Mouse (Mus musculus) ovary, postnatal 14 days (tissue): ENCODE measurements at regions not wholly inside any gene's neighbourhood (a gene's known extent, or its start where the extent isn't known, plus 50 kb on each side); places are given as distances from the start of the nearest gene placed in this dataset.

Source experiments
- DNase-seq: peaks from one replicate; pipeline ENCODE4 v3.0.0; 2022; ENCODE audit warnings: low spot score

- DNase-seq: no peak
Measured at GRCm38 (mm10) chr2:129952486-129952885, 59.7 kb upstream of the Tgm3 start.

- DNase-seq: no peak
Measured at GRCm38 (mm10) chr2:129955260-129955691, 56.9 kb upstream of the Tgm3 start.

GRCm38 (mm10) chr2:129958120-129958519 lies 54.0 kb upstream of the Tgm3 start:
- no peak for DNase-seq

- DNase-seq: no peak
Measured at GRCm38 (mm10) chr2:129960364-129960763, 51.8 kb upstream of the Tgm3 start.

GRCm38 (mm10) chr2:129961522-129961921 lies 50.6 kb upstream of the Tgm3 start:
- no peak for DNase-seq
